ENCODE assay signal across 8 mouse cellular contexts in genomic region chr10:82985700-82986131, GRCm38 (mm10). TPM values are rescaled to one million over a fixed set of nuclear protein-coding genes. Genes with fewer than 3 reads are reported as not detected.
DNase-seq lines count a peak whose midpoint lies in the region; TF ChIP-seq lines count a peak whose summit lies in the region.

No protein-coding gene starts in this region.

- H3K27ac ChIP-seq in cerebellum, adult 2 months (ENCODE audit: insufficient read depth, low read length): peak overlapping the region; percentile 64

- peak; percentile 33; the same call in 1 of the 2 replicates for TF ChIP-seq CTCF in cerebellum, adult 2 months (IDR thresholded peaks at IDR 0.05; ENCODE audit: borderline replicate concordance, insufficient read depth, low read depth, low read length)

- H3K4me3 ChIP-seq in cerebellum, adult 2 months (replicated peaks; ENCODE audit: insufficient read depth, low read depth, low read length): peak overlapping the region; percentile 67

- under 1% methylated on average over 32 of the region's 32 CpGs for WGBS in cerebellum, adult 2 months

- peaks cover 12% of the 10 kb centered on the region; the same call in 1 of the 2 replicates for H3K4me1 ChIP-seq in cerebellum, adult 2 months (ENCODE audit: control insufficient read depth, insufficient read depth, low read length)

- no peak for TF ChIP-seq POLR2A in cerebellum, adult 2 months (IDR thresholded peaks at IDR 0.05; ENCODE audit: borderline replicate concordance, insufficient read depth, low read length)

- DNase-seq in ovary, postnatal 10 days (ENCODE audit: low spot score): peak; percentile 13
- DNase-seq in ovary, adult 18-20 months (ENCODE audit: low spot score): no peak
- peak; percentile 70 to 77 for DNase-seq in cerebellum, adult 2 months
- DNase-seq in frontal cortex, postnatal 14 days (ENCODE audit: low spot score in 2 of 2): peak; percentile 25 to 56
- peak; percentile 80 for DNase-seq in kidney, adult 9 months
- peak; percentile 81 for DNase-seq in liver
- DNase-seq in neural tube, embryonic 10.5 days (ENCODE audit: extremely low spot score, low spot score): peak; percentile 85
- DNase-seq in testis, postnatal 10 days (ENCODE audit: low spot score): peak; percentile 52

- no peaks in the 10 kb centered on the region for H3K27me3 ChIP-seq in cerebellum, adult 2 months (ENCODE audit: control insufficient read depth, insufficient read depth, low read length)

RNA-seq across cellular contexts. Expression of gene Chst11, which starts 0.4 kb away (rescaled TPM):
- 21.1 and 22.6 TPM in 2 replicates for polyA plus RNA-seq in cerebellum, adult 2 months (2012; rRNA removed)
